Mouse (Mus musculus) heart, adult 2 months (tissue): ENCODE data around the gene Fcrl6.

Source experiments
- CTCF ChIP-seq: fragments of 200-600 bp; IDR thresholded peaks from 2 replicates; pipeline ENCODE4 v1.8.1; 2022; ENCODE audit warnings: antibody characterized with exemption, mild to moderate bottlenecking, moderate library complexity
- EP300 ChIP-seq: fragments of 200-500 bp; IDR thresholded peaks from 2 replicates; pipeline ENCODE4 v1.6.1; 2011; ENCODE audit warnings: low read depth, low read length, control low read depth; ENCODE audit not compliant: insufficient read depth

GRCm38 (mm10) chr1:172616537-172617300, 14.4 kb upstream of the Fcrl6 start:
- TF ChIP-seq CTCF, result no peak
- no peak for TF ChIP-seq EP300
